Mouse (Mus musculus) liver, embryonic 14.5 days (tissue): ENCODE measurements around the gene Efr3b. TPM values are rescaled to one million over a fixed set of nuclear protein-coding genes. Genes with fewer than 3 reads are reported as not detected.

Experiments
- ATAC-seq: fragments of 200-750 bp; cut with Nextera tagmentation; 2 replicates; pipeline ENCODE4 v1.8.0; 2017; ENCODE audit warnings: moderate number of reproducible peaks, mild to moderate bottlenecking, moderate library complexity; ENCODE audit not compliant: insufficient read depth
- DNase-seq, 3 experiments: peaks; one replicate each; pipeline ENCODE4 v3.0.0-alpha.2; 2012 to 2013; ENCODE audit warnings: low read depth in 3 of 3, low spot score in 3 of 3
- H3K27ac ChIP-seq: fragments of 300-500 bp; sonication (generic); 2 replicates; pipeline ENCODE4 v1.5.1; 2014; ENCODE audit warnings: moderate library complexity, mild to moderate bottlenecking, control low read depth, inconsistent platforms
- H3K27me3 ChIP-seq: fragments of 300-500 bp; sonication (generic); 2 replicates; pipeline ENCODE4 v1.6.1; 2014; ENCODE audit warnings: mild to moderate bottlenecking, low read length, moderate library complexity; ENCODE audit not compliant: control insufficient read depth, insufficient read depth
- H3K36me3 ChIP-seq: fragments of 300-500 bp; sonication (generic); replicated peaks from 2 replicates; pipeline ENCODE4 v1.6.1; 2014; ENCODE audit warnings: low read depth; ENCODE audit not compliant: control insufficient read depth, insufficient read depth
- H3K4me1 ChIP-seq, 2 experiments: fragments of 200-500 bp in 1 of 2; fragments of 300-500 bp in 1 of 2; sonication (generic) in 1 of 2; replicated peaks; 2 replicates each; pipeline ENCODE4 v1.6.1; 2012 to 2014; ENCODE audit warnings: antibody characterized with exemption in 1 of 2, inconsistent platforms in 1 of 2, low read length in 1 of 2; ENCODE audit not compliant: control insufficient read depth in 2 of 2, insufficient read depth in 2 of 2
- H3K4me2 ChIP-seq: fragments of 300-500 bp; sonication (generic); 2 replicates; pipeline ENCODE4 v1.6.1; 2014; ENCODE audit warnings: low read depth, mild to moderate bottlenecking, control low read depth, moderate library complexity
- H3K4me3 ChIP-seq, 2 experiments: fragments of 200-500 bp in 1 of 2; fragments of 300-500 bp in 1 of 2; sonication (generic) in 1 of 2; 2 replicates each; pipeline ENCODE4 v1.5.1; 2012 to 2014; ENCODE audit warnings: low read depth in 2 of 2, low read length in 2 of 2, mild to moderate bottlenecking in 2 of 2, control low read depth in 1 of 2, inconsistent platforms in 1 of 2, moderate library complexity in 1 of 2; ENCODE audit not compliant: insufficient read depth in 1 of 2
- H3K9ac ChIP-seq: fragments of 300-500 bp; sonication (generic); replicated peaks from 2 replicates; pipeline ENCODE4 v1.6.1; 2014; ENCODE audit warnings: mild to moderate bottlenecking, control low read depth, moderate library complexity
- H3K9me3 ChIP-seq: fragments of 300-500 bp; sonication (generic); 2 replicates; pipeline ENCODE4 v1.6.1; 2016; ENCODE audit warnings: low read length, mixed read lengths; ENCODE audit not compliant: control insufficient read depth
- CTCF ChIP-seq: IDR thresholded peaks from 2 replicates; pipeline ENCODE4 v1.5.1; 2016; ENCODE audit warnings: antibody characterized with exemption, low read depth, control low read depth
- EP300 ChIP-seq: IDR thresholded peaks from 2 replicates; pipeline ENCODE4 v1.6.1; 2016; ENCODE audit warnings: antibody characterized with exemption, low read depth
- WGBS: fragments of 180-500 bp; shearing (Covaris S2); extraction: QIAGEN DNeasy Blood & Tissue Kit; methylation state at CpG from one replicate; pipeline ENCODE4 v1.1.7; 2014; ENCODE audit not compliant: insufficient replicate concordance; 5-methylcytosine and 5-hydroxymethylcytosine counted together
- polyA plus RNA-seq, 2 experiments: library from polyadenylated mRNA; depleted of rRNA in 1 of 2; stranded (reverse) in 1 of 2; unstranded in 1 of 2; fragments of >200 nt; fragmentation: Nextera tagmentation in 1 of 2; extraction: Ambion mirVana in 1 of 2; gene quantifications; 2 replicates each; pipeline versions ENCODE4 v1.2.1 to v1.2.3; 2012 to 2014

The Efr3b gene
- polyA plus RNA-seq (2012; rRNA removed), result 0.10 TPM in 2 replicates
- polyA plus RNA-seq (2014; fragmentation: Nextera tagmentation; extraction: Ambion mirVana), result 0.04 and 0.05 TPM in 2 replicates

GRCm38 (mm10) chr12:4038061-4039041 is at the start of gene Efr3b:
Efr3b (minus strand) TSS chr12:4038915.
- H3K27ac ChIP-seq, result no peak within 1 kb of the TSS
- H3K27me3 ChIP-seq, result peaks cover 31% of the 10 kb centered on the region
- H3K36me3 ChIP-seq, result no peaks in the 10 kb centered on the region
- ATAC-seq (peak; percentile 80), DNase-seq (peak; percentile 24 to 34 (median 24))
- TF ChIP-seq EP300 (no peak), CTCF (no peak)
- H3K9ac ChIP-seq, result no peak within 1 kb of the TSS
- peak within 1 kb of the TSS; percentile 60 for H3K4me2 ChIP-seq
- 1% methylated on average over 78 of the region's 78 CpGs for WGBS
- H3K4me1 ChIP-seq, result no peaks in the 10 kb centered on the region
- H3K4me3 ChIP-seq, result peak within 1 kb of the TSS; percentile 46 to 47
- no peaks in the 10 kb centered on the region for H3K9me3 ChIP-seq

- no peak overlapping the region for H3K9ac ChIP-seq
Measured at GRCm38 (mm10) chr12:4083441-4083840, 44.7 kb upstream of the Efr3b start.

DNA sequence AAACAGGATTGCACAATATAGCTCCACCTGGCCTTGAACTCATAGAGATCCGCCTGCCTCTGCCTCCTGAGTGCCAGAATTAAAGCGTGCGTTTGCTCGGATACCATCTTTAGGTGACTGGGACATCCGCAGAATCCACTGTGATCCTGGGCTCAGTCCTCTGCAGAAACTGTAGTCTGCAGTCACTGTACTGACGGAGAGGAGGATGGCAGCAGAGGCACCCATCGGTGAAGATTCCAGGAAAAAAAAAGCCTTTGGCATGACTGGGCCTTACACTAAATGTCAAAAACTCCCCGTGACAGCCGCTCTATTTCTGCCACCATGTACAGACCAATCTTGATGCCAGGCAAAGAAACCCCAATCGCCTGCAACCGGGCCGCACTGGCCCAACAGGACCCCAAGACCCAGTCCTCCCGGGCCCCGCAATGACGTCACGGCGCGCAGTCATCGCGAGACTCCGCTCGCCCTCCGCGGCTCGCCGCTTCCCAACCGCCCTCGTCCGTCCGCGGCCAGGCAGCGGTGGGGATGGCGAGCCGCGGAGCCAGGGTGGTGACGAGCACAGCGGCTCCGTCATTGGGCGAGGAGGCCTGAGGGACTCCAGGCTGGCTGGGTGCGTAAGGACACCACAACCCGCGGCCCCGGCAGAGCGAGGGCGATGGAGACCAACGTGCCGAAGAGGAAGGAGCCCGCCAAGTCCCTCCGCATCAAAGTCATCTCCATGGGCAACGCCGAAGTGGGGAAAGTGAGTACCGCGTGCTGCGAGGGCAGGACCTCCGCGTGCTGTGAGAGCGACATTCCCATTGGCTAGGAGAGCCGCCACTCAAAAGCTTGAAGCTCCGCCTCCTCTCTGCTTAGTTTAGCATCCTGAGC is 43.7 kb upstream of the Efr3b start, which contains the start of gene Dnajc27:
Gene Dnajc27, plus strand, starts transcription at position 452 of the 870 bp plus-strand sequence.
- Histone ChIP-seq H3K4me2 (peak within 1 kb of the TSS; percentile 84), H3K9ac (peak within 1 kb of the TSS; percentile 74), H3K9me3 (no peaks in the 10 kb centered on the region), H3K27ac (peak within 1 kb of the TSS; percentile 80), H3K4me3 (peak within 1 kb of the TSS; percentile 64 to 76), H3K4me1 (peaks cover 0 to 2% of the 10 kb centered on the region in 2 experiments; a peak in 3 of 4 replicates), H3K36me3 (no peaks in the 10 kb centered on the region), H3K27me3 (no peaks in the 10 kb centered on the region)
- 6% methylated on average over 59 of the region's 59 CpGs for WGBS
- DNase-seq (peak; percentile 87 to 90 (median 88)), ATAC-seq (peak; percentile 97)
- TF ChIP-seq EP300, result no peak; the same call in 1 of the 2 replicates
- no peak for TF ChIP-seq CTCF

More at GRCm38 (mm10) chr12:4083441-4083840, 44.7 kb upstream of the Efr3b start:
- H3K9me3 ChIP-seq, result no peaks in the 10 kb centered on the region
- H3K4me1 ChIP-seq, result peaks cover 0 to 2% of the 10 kb centered on the region in 2 experiments; a peak in 3 of 4 replicates
- ATAC-seq (no peak), DNase-seq (no peak)
- no peak overlapping the region for H3K27ac ChIP-seq
- WGBS, result 62% methylated on average over 8 of the region's 8 CpGs
- peak overlapping the region; percentile 84 for H3K4me2 ChIP-seq
- no peaks in the 10 kb centered on the region for H3K27me3 ChIP-seq
- no peaks in the 10 kb centered on the region for H3K36me3 ChIP-seq
- no peak for TF ChIP-seq EP300
- TF ChIP-seq CTCF, result no peak
- peak overlapping the region in 1 of 2 experiments; percentile 64; a peak in 2 of 4 replicates for H3K4me3 ChIP-seq

DNA sequence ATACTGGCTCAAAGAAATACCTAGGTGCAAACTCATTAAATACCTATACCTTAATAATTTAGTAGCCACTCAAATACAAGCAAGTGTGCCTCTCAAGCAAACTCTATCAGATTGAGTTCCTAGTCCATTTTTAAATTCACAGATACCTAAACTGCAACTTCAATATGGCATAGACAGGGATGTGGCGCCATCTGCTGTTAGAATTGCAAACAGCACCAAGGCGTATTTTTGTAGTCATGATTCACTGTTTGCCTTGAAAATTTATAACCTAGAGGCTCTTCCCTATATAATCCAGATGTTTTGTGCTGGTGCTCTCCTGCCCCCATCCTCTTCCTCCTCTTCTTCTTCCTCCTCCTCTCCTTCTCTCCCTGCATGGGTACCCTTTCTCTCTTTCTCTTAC is 41.6 kb upstream of the Efr3b start:
- Histone ChIP-seq H3K27ac (no peak overlapping the region), H3K36me3 (no peaks in the 10 kb centered on the region), H3K4me1 (peaks cover 0 to 2% of the 10 kb centered on the region in 2 experiments; a peak in 3 of 4 replicates), H3K27me3 (no peaks in the 10 kb centered on the region), H3K9ac (no peak overlapping the region), H3K4me2 (no peak overlapping the region), H3K4me3 (no peak overlapping the region), H3K9me3 (no peaks in the 10 kb centered on the region)
- no peak for ATAC-seq
- TF ChIP-seq EP300 (no peak), CTCF (peak; percentile 78)
- 2% methylated on average over 2 of the region's 2 CpGs for WGBS
- DNase-seq, result peak; percentile 29 to 43 (median 33)
